Mouse (Mus musculus): ENCODE data around the gene Zbed3.
"Not testable (repeated sequence)": the region's sequence is repeated elsewhere in the genome, so short reads cannot be mapped to it uniquely, and the experiment has no call there.

Zbed3 gene

GRCm38 (mm10) chr13:95332086-95332899 is 8.9 kb downstream of the Zbed3 start:
- no peak for DNase-seq (ENCODE audit: low spot score)

- no peak for DNase-seq (ENCODE audit: low spot score)
Measured at GRCm38 (mm10) chr13:95336122-95336677, 12.8 kb downstream of the Zbed3 start.

GRCm38 (mm10) chr13:95343470-95343869 is 20.1 kb downstream of the Zbed3 start:
- no peak for DNase-seq (ENCODE audit: low spot score)

- DNase-seq (ENCODE audit: low spot score): no peak
Measured at GRCm38 (mm10) chr13:95345869-95346268, 22.5 kb downstream of the Zbed3 start.

- DNase-seq (ENCODE audit: low spot score): peak; percentile 49
Measured at GRCm38 (mm10) chr13:95347018-95347696, 23.7 kb downstream of the Zbed3 start.

GRCm38 (mm10) chr13:95348476-95348875 is 25.1 kb downstream of the Zbed3 start:
- no peak for DNase-seq (ENCODE audit: low spot score)

- no peak for DNase-seq (ENCODE audit: low spot score)
Measured at GRCm38 (mm10) chr13:95358223-95358622, 34.8 kb downstream of the Zbed3 start.

GRCm38 (mm10) chr13:95363440-95363839 is 40.0 kb downstream of the Zbed3 start:
- DNase-seq (ENCODE audit: low spot score): no peak

- no peak for DNase-seq (ENCODE audit: low spot score)
Measured at GRCm38 (mm10) chr13:95366356-95366755, 42.9 kb downstream of the Zbed3 start.

GRCm38 (mm10) chr13:95374701-95375553 is 51.5 kb downstream of the Zbed3 start, which contains the start of gene Aggf1:
Aggf1 (minus strand) TSS chr13:95375352.
- DNase-seq (ENCODE audit: low spot score): peak; percentile 82

GRCm38 (mm10) chr13:95375554-95375914 is 52.1 kb downstream of the Zbed3 start:
- no peak for DNase-seq (ENCODE audit: low spot score)

GRCm38 (mm10) chr13:95376689-95377289 is 53.4 kb downstream of the Zbed3 start:
- DNase-seq (ENCODE audit: low spot score): not testable (repeated sequence)

GRCm38 (mm10) chr13:95378696-95379095 is 55.3 kb downstream of the Zbed3 start:
- DNase-seq (ENCODE audit: low spot score): no peak

- no peak for DNase-seq (ENCODE audit: low spot score)
Measured at GRCm38 (mm10) chr13:95382418-95382817, 59.0 kb downstream of the Zbed3 start.

Measured in ovary, adult 18-20 months (tissue).